Mouse (Mus musculus) hindbrain, embryonic 14.5 days (tissue): ENCODE measurements around the gene Klf13. TPM values are rescaled to one million over a fixed set of nuclear protein-coding genes. Genes with fewer than 3 reads are reported as not detected.
A peak's percentile ranks its signal among the peaks of the same experiment; 100 is the strongest.

Experiments
- ATAC-seq: fragments of 200-750 bp; cut with Nextera tagmentation; 2 replicates; pipeline ENCODE4 v1.8.0; 2017; ENCODE audit warnings: moderate number of reproducible peaks, mild to moderate bottlenecking, moderate TSS enrichment, moderate library complexity; ENCODE audit not compliant: low FRiP score
- DNase-seq: peaks from one replicate; pipeline ENCODE4 v3.0.0-alpha.2; 2015; ENCODE audit warnings: low spot score
- H3K27ac ChIP-seq: fragments of 300-500 bp; sonication (generic); 2 replicates; pipeline ENCODE4 v1.5.1; 2014; ENCODE audit warnings: mild to moderate bottlenecking, moderate library complexity
- H3K27me3 ChIP-seq: fragments of 300-500 bp; sonication (generic); 2 replicates; pipeline ENCODE4 v1.6.1; 2014; ENCODE audit warnings: mild to moderate bottlenecking, low read length, mixed read lengths; ENCODE audit not compliant: control insufficient read depth, insufficient read depth
- H3K36me3 ChIP-seq: fragments of 300-500 bp; sonication (generic); replicated peaks from 2 replicates; pipeline ENCODE4 v1.6.1; 2014; ENCODE audit not compliant: control insufficient read depth, insufficient read depth
- H3K4me1 ChIP-seq: fragments of 300-500 bp; sonication (generic); replicated peaks from 2 replicates; pipeline ENCODE4 v1.6.1; 2014; ENCODE audit warnings: antibody characterized with exemption, low read length, mixed read lengths; ENCODE audit not compliant: control insufficient read depth, insufficient read depth
- H3K4me2 ChIP-seq: fragments of 300-500 bp; sonication (generic); replicated peaks from 2 replicates; pipeline ENCODE4 v1.6.1; 2014; ENCODE audit warnings: mild to moderate bottlenecking, moderate library complexity
- H3K4me3 ChIP-seq: fragments of 300-500 bp; sonication (generic); replicated peaks from 2 replicates; pipeline ENCODE4 v1.5.1; 2014; ENCODE audit warnings: mild to moderate bottlenecking, low read length
- H3K9ac ChIP-seq: fragments of 300-500 bp; sonication (generic); 2 replicates; pipeline ENCODE4 v1.6.1; 2014
- H3K9me3 ChIP-seq: fragments of 300-500 bp; sonication (generic); 2 replicates; pipeline ENCODE4 v1.6.1; 2016; ENCODE audit warnings: low read length; ENCODE audit not compliant: control insufficient read depth
- WGBS: fragments of 180-500 bp; shearing (Covaris S2); extraction: QIAGEN DNeasy Blood & Tissue Kit; methylation state at CpG from one replicate; pipeline ENCODE4 v1.1.7; 2014; 5-methylcytosine and 5-hydroxymethylcytosine counted together
- polyA plus RNA-seq: library from polyadenylated mRNA; unstranded; fragments of >200 nt; fragmentation: Nextera tagmentation; extraction: Ambion mirVana; gene quantifications from 2 replicates; pipeline ENCODE4 v1.2.1, GENCODE M21; 2014

Klf13 gene
- polyA plus RNA-seq, 1 experiment from 2014 or later: 25.2 TPM

GRCm38 (mm10) chr7:63952077-63952898 is 13.6 kb upstream of the Klf13 start:
- Histone ChIP-seq H3K4me2 (no peak overlapping the region), H3K9ac (no peak overlapping the region), H3K27me3 (no peaks in the 10 kb centered on the region), H3K27ac (no peak overlapping the region), H3K9me3 (no peaks in the 10 kb centered on the region), H3K4me1 (peaks cover 10% of the 10 kb centered on the region), H3K4me3 (no peak overlapping the region), H3K36me3 (no peaks in the 10 kb centered on the region)
- WGBS: 43% methylated on average over 7 of the region's 7 CpGs
- DNase-seq (no peak), ATAC-seq (no peak)

DNA sequence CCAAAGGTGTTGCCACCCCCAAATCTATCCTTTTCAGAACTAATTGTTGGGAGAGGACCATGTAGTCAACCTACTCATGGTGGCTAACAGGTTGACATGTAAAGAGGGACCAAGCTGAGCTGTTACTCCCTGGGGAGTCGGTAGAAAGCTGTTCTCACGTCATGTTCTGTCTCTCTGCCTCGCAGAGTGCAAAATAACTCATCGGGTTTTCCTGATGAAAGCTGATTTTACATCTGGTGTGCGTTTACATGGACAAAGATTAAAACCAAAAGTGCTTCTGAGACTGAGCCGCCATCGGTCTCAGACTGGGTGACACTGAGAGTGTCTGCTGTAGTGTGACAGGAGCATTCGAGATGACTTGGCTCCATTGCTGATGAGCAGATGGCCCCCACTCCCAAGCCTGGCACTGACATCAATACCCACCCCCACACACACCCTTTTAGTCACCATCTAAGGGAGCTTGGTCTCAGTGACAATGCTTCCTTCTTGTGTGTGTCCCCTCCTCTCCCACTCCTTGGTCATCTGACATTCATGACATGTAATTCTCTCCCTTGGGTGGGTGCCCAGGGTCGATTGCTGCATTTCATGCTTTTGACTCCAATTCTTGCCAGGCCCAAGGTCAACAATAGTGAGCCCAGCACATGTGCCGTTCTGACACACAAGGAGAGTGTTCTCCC is 12.4 kb upstream of the Klf13 start:
- H3K9me3 ChIP-seq: no peaks in the 10 kb centered on the region
- H3K4me2 ChIP-seq: no peak overlapping the region
- H3K4me1 ChIP-seq: no peaks in the 10 kb centered on the region
- no peak overlapping the region for H3K27ac ChIP-seq
- no peaks in the 10 kb centered on the region for H3K27me3 ChIP-seq
- H3K36me3 ChIP-seq: no peaks in the 10 kb centered on the region
- 67% methylated on average over 10 of the region's 10 CpGs for WGBS
- H3K9ac ChIP-seq: no peak overlapping the region
- no peak overlapping the region for H3K4me3 ChIP-seq
- no peak for DNase-seq
- peak; percentile 36; the same call in 1 of the 2 replicates for ATAC-seq

DNA sequence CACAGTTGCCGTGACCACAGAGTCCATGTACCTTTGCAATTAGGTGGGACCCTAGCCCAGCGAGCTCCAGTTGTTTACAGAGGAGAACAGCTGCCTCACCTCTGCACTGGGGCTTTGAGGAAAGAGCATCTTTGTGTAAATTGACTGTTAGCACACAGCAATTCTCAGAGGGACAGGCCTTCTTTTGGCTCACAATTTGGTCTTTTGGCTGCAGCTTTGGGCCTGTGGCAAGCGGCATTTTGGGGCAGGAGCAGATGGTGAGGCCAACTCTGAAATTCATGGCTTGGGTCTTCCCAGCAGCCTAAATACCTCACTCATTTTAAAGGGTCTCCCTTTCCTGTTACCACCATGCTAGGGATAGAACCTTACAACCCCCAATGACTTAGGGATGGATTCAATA is 10.5 kb upstream of the Klf13 start:
- Histone ChIP-seq H3K36me3 (no peaks in the 10 kb centered on the region), H3K4me1 (no peaks in the 10 kb centered on the region), H3K4me3 (no peak overlapping the region), H3K4me2 (no peak overlapping the region), H3K27me3 (no peaks in the 10 kb centered on the region), H3K9ac (no peak overlapping the region), H3K9me3 (no peaks in the 10 kb centered on the region), H3K27ac (no peak overlapping the region)
- DNase-seq (no peak), ATAC-seq (no peak)
- 67% methylated on average over 3 of the region's 3 CpGs for WGBS

DNA sequence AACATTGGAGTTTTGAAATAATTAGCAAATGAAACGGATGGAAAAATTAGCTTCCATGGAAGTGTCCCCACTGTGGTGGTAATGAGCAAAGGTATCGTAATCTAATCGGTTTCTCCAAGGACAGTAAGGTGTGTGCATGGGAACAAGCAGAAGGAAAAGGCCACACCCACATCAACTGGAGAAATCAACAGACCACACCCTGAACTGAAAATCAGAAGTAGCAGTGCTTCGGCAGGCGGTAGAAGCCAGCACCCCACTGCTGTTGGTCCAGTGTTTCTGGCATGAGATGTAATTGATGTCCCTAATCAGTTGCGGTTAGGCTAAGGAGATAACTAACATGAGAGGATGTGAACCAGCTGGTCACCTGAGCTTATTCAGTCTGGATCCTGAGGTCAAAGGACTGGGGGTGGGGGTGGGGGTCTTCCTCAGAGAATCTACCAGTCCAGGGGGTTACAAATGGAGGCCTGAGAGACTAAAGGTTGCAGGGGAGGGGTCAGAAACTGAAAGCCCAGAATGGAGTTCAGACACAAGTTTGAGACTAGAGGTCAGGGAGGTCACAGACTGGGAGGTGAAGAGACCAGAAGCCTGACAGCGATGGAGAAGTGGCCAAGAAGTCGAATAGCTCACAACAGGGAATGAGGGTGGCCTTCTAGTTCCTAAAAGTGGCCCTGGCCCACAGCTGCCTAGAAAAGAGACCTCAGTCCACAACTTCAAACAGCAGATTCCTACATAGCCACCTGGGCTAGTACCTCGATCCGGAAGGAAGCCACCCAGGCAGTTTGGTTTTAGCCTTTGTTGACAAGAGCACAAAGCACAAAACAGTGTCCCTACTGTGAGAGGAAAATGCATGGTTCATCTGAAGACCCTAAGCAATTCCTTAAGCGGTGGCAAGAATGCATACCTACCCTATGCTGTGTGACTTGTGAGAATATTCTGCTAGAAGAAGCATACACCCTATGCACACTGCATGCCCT is 9.1 kb upstream of the Klf13 start:
- H3K27me3 ChIP-seq: no peaks in the 10 kb centered on the region
- no peak overlapping the region for H3K4me2 ChIP-seq
- ATAC-seq (no peak), DNase-seq (no peak)
- no peak overlapping the region for H3K4me3 ChIP-seq
- H3K36me3 ChIP-seq: no peaks in the 10 kb centered on the region
- H3K9me3 ChIP-seq: no peaks in the 10 kb centered on the region
- WGBS: 47% methylated on average over 11 of the region's 11 CpGs
- H3K4me1 ChIP-seq: no peaks in the 10 kb centered on the region
- H3K9ac ChIP-seq: no peak overlapping the region
- H3K27ac ChIP-seq: no peak overlapping the region

DNA sequence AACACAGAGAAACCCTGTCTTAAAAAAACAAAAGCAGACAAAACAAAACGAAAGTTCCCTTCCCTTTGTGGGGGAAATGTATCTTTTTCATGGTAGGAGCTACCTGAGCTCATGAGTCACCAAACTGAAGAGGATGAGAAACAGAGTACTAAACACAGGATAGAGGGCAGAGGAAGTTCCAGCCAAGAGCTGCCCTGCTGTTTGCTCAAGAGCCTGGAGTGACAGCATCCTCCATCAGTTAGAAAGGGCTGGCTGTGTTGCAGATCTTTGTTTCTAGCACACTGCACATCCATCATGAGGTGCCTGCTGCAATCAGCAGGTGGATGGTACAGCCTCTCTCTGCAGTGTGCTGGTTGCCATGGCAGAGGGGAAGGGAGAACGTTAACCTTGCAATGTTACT is 5.2 kb upstream of the Klf13 start:
- Histone ChIP-seq H3K9ac (no peak overlapping the region), H3K36me3 (no peaks in the 10 kb centered on the region), H3K27me3 (no peaks in the 10 kb centered on the region), H3K4me2 (no peak overlapping the region), H3K4me3 (no peak overlapping the region), H3K9me3 (no peaks in the 10 kb centered on the region), H3K4me1 (0 out of 2 replicates have a peak, but pooled peaks cover 5% of the 10 kb centered on the region), H3K27ac (no peak overlapping the region)
- 36% methylated on average over 2 of the region's 2 CpGs for WGBS
- DNase-seq (no peak), ATAC-seq (no peak)

GRCm38 (mm10) chr7:63941501-63941900 is 2.8 kb upstream of the Klf13 start:
- 82% methylated on average over 4 of the region's 4 CpGs for WGBS

GRCm38 (mm10) chr7:63941050-63941449 is 2.3 kb upstream of the Klf13 start:
- H3K9me3 ChIP-seq: no peaks in the 10 kb centered on the region
- no peak for ATAC-seq
- H3K36me3 ChIP-seq: no peaks in the 10 kb centered on the region
- H3K27ac ChIP-seq: no peak overlapping the region
- H3K4me3 ChIP-seq: no peak overlapping the region
- H3K9ac ChIP-seq: no peak overlapping the region
- no peak overlapping the region for H3K4me2 ChIP-seq
- H3K4me1 ChIP-seq: peaks cover 7% of the 10 kb centered on the region; the same call in 1 of the 2 replicates
- 88% methylated on average over 3 of the region's 3 CpGs for WGBS
- H3K27me3 ChIP-seq: no peaks in the 10 kb centered on the region
- no peak for DNase-seq

More at GRCm38 (mm10) chr7:63941501-63941900, 2.8 kb upstream of the Klf13 start:
- Histone ChIP-seq H3K36me3 (no peaks in the 10 kb centered on the region), H3K4me1 (0 out of 2 replicates have a peak, but pooled peaks cover 5% of the 10 kb centered on the region), H3K9ac (no peak overlapping the region), H3K27ac (no peak overlapping the region), H3K27me3 (no peaks in the 10 kb centered on the region), H3K9me3 (no peaks in the 10 kb centered on the region), H3K4me3 (no peak overlapping the region), H3K4me2 (no peak overlapping the region)
- DNase-seq (no peak), ATAC-seq (no peak)

DNA sequence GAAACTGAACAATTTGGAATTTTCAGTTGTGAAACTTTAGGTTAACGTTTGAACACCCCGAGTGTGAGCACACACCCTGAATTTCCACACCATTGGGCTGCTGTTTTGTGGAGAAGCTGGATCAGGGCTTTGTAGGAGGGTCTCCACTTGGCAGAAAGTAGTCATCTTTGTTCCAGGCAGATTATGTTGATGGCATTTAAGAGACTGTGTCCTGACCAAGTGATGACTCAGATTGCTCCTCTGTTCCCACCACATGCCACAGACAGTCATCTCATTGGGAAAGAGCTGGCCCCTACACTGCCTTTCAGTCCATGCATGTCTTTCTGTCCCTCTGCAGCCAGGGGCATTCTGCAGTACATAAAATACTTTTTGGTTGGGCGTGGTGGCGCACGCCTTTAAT is 1.6 kb upstream of the Klf13 start:
- Histone ChIP-seq H3K4me3 (0 out of 2 replicates have a peak overlapping the region, but pooled peaks have one; percentile 97), H3K9ac (no peak overlapping the region), H3K4me1 (peaks cover 15% of the 10 kb centered on the region), H3K27me3 (no peaks in the 10 kb centered on the region), H3K4me2 (peak overlapping the region; percentile 86; the same call in 1 of the 2 replicates), H3K9me3 (no peaks in the 10 kb centered on the region), H3K36me3 (no peaks in the 10 kb centered on the region), H3K27ac (peak overlapping the region; percentile 97; the same call in 1 of the 2 replicates)
- ATAC-seq (no peak), DNase-seq (no peak)
- WGBS: 90% methylated on average over 5 of the region's 5 CpGs
